In the genomic region with DNA sequence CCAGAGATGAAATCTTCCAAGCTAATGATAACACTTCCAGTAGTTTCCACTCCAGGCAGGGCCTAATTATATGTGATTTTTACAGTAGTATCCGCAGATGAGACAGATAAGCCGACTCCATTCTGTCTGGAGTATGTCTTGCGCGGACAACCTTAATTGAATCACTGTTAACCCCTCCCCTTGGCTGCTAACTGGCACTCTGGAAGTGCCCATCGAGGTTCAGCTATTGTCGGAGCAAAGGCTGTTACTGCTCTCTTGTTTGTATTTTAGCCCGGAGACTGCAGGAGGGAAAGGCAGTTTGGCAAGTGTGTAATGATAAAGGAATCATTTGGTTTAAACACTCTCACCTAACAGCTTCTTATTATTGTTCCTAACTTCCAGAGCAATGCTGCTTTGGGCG, we compare ENCODE assay signal across 8 mouse cellular contexts.
DNase-seq lines count a peak whose midpoint lies in the region; ATAC-seq and TF ChIP-seq lines count a peak whose summit lies in the region.
"Had no signal": no experiment of that assay in that cellular context is flagged by ENCODE, and none has a peak within 500 bp of the region (broad histone marks: within the 10 kb centered on the region; RNA-seq: fewer than 3 reads in every experiment).

No protein-coding gene starts in this region.

- DNase-seq in ovary, postnatal 14 days (ENCODE audit: low spot score) = peak; percentile 37
- DNase-seq in ovary, postnatal 10 days (ENCODE audit: low spot score) = no peak
- DNase-seq in forebrain, postnatal 0 days = peak; percentile 26
- DNase-seq in liver, postnatal 0 days = no peak
- no peak for DNase-seq in stomach, postnatal 0 days (ENCODE audit: low spot score)
- DNase-seq in adrenal gland, postnatal 25 days = no peak
- DNase-seq in kidney, postnatal 10 days = no peak

- no peak for TF ChIP-seq EP300 in liver, postnatal 0 days (IDR thresholded peaks at IDR 0.05; ENCODE audit: low read depth)
- no peak for TF ChIP-seq EP300 in stomach, postnatal 0 days (optimal IDR thresholded peaks at IDR 0.05)

- peak overlapping the region; percentile 71 for H3K27ac ChIP-seq in forebrain, postnatal 0 days (ENCODE audit: low read depth, low read length)
- peak overlapping the region; percentile 55; the same call in 1 of the 2 replicates for H3K27ac ChIP-seq in liver, postnatal 0 days (ENCODE audit: low read depth)
- H3K27ac ChIP-seq in stomach, postnatal 0 days (replicated peaks) = peak overlapping the region; percentile 70
- H3K27ac ChIP-seq: macrophage had no signal

- peak overlapping the region; percentile 24; the same call in 1 of the 2 replicates for H3K4me3 ChIP-seq in forebrain, postnatal 0 days (ENCODE audit: low read depth, low read length)
- peak overlapping the region; percentile 41; the same call in 1 of the 2 replicates for H3K4me3 ChIP-seq in liver, postnatal 0 days (ENCODE audit: low read depth, low read length)
- no peak overlapping the region for H3K4me3 ChIP-seq in stomach, postnatal 0 days (ENCODE audit: low read depth, low read length)

- 6% methylated on average over 8 of the region's 8 CpGs for WGBS in forebrain, postnatal 0 days
- WGBS in liver, postnatal 0 days (ENCODE audit: insufficient replicate concordance) = 41% methylated on average over 8 of the region's 8 CpGs
- WGBS in stomach, postnatal 0 days = 11% methylated on average over 8 of the region's 8 CpGs

- TF ChIP-seq CTCF in forebrain, postnatal 0 days (IDR thresholded peaks at IDR 0.05; ENCODE audit: low read depth) = no peak
- no peak for TF ChIP-seq CTCF in liver, postnatal 0 days (IDR thresholded peaks at IDR 0.05; ENCODE audit: low read depth)
- TF ChIP-seq CTCF in stomach, postnatal 0 days (IDR thresholded peaks at IDR 0.05; ENCODE audit: low read depth) = no peak

- H3K36me3 ChIP-seq in forebrain, postnatal 0 days (ENCODE audit: insufficient read depth) = no peaks in the 10 kb centered on the region
- H3K36me3 ChIP-seq in liver, postnatal 0 days (replicated peaks; ENCODE audit: insufficient read depth, low read length) = no peaks in the 10 kb centered on the region
- H3K36me3 ChIP-seq in stomach, postnatal 0 days (ENCODE audit: control insufficient read depth, insufficient read depth, low read length) = no peaks in the 10 kb centered on the region

- H3K4me2 ChIP-seq in forebrain, postnatal 0 days (ENCODE audit: low read depth) = peak overlapping the region; percentile 66
- peak overlapping the region; percentile 78 for H3K4me2 ChIP-seq in liver, postnatal 0 days (ENCODE audit: low read depth, low read length)
- peak overlapping the region; percentile 60 for H3K4me2 ChIP-seq in stomach, postnatal 0 days (replicated peaks; ENCODE audit: low read depth)

- H3K4me1 ChIP-seq in forebrain, postnatal 0 days (ENCODE audit: insufficient read depth) = no peaks in the 10 kb centered on the region
- H3K4me1 ChIP-seq in liver, postnatal 0 days (ENCODE audit: insufficient read depth) = peaks cover 5% of the 10 kb centered on the region
- peaks cover 9% of the 10 kb centered on the region for H3K4me1 ChIP-seq in stomach, postnatal 0 days (replicated peaks; ENCODE audit: control insufficient read depth, insufficient read depth)

- peak; percentile 36; the same call in 1 of the 2 replicates for ATAC-seq in forebrain, postnatal 0 days
- ATAC-seq in liver, postnatal 0 days = no peak
- ATAC-seq in stomach, postnatal 0 days (ENCODE audit: low FRiP score, low TSS enrichment) = no peak

- H3K27me3 ChIP-seq in forebrain, postnatal 0 days (ENCODE audit: insufficient read depth, low read length) = 0 out of 2 replicates have a peak, but pooled peaks cover 5% of the 10 kb centered on the region
- H3K27me3 ChIP-seq in liver, postnatal 0 days (ENCODE audit: insufficient read depth, low read length) = no peaks in the 10 kb centered on the region
- no peaks in the 10 kb centered on the region for H3K27me3 ChIP-seq in stomach, postnatal 0 days (ENCODE audit: control insufficient read depth, insufficient read depth, low read length)

- no peak overlapping the region for H3K9ac ChIP-seq in forebrain, postnatal 0 days
- H3K9ac ChIP-seq in liver, postnatal 0 days (replicated peaks) = no peak overlapping the region; the same call in 1 of the 2 replicates
- H3K9ac ChIP-seq in stomach, postnatal 0 days (ENCODE audit: low read length) = no peak overlapping the region

- H3K9me3 ChIP-seq in forebrain, postnatal 0 days (ENCODE audit: low read length) = no peaks in the 10 kb centered on the region
- H3K9me3 ChIP-seq in liver, postnatal 0 days (ENCODE audit: low read length) = no peaks in the 10 kb centered on the region
- no peaks in the 10 kb centered on the region for H3K9me3 ChIP-seq in stomach, postnatal 0 days (ENCODE audit: control insufficient read depth, low read length)

Comparison
In these comparisons a context has a peak if more than half of its experiments do, and no peak if none do; other contexts are left out.
1. DNase-seq: peak in ovary, postnatal 14 days (single experiment) and forebrain, postnatal 0 days (single experiment); none in ovary, postnatal 10 days (single experiment), liver, postnatal 0 days (single experiment), stomach, postnatal 0 days (single experiment), adrenal gland, postnatal 25 days (single experiment) and kidney, postnatal 10 days (single experiment).
2. Peak in every context shown above with its lines, with median percentiles within 50 percentile points of each other: H3K27ac ChIP-seq and H3K4me2 ChIP-seq.